Mouse (Mus musculus) kidney, embryonic 15.5 days (tissue): ENCODE data around the gene Trpm4. TPM values are rescaled to one million over a fixed set of nuclear protein-coding genes. Genes with fewer than 3 reads are reported as not detected.
A peak's percentile ranks its signal among the peaks of the same experiment; 100 is the strongest.
"Not testable (repeated sequence)": the region's sequence is repeated elsewhere in the genome, so short reads cannot be mapped to it uniquely, and the experiment has no call there.

Experiments
- ATAC-seq: fragments of 200-750 bp; cut with Nextera tagmentation; replicated peaks from 2 replicates; pipeline ENCODE4 v1.8.0; 2017; ENCODE audit warnings: moderate TSS enrichment; ENCODE audit not compliant: low FRiP score
- H3K27ac ChIP-seq: fragments of 300-500 bp; sonication (generic); 2 replicates; pipeline ENCODE4 v1.5.1; 2015; ENCODE audit warnings: mild to moderate bottlenecking, inconsistent platforms
- H3K27me3 ChIP-seq: fragments of 300-500 bp; sonication (generic); 2 replicates; pipeline ENCODE4 v1.6.1; 2015; ENCODE audit warnings: inconsistent platforms
- H3K36me3 ChIP-seq: fragments of 300-500 bp; sonication (generic); 2 replicates; pipeline ENCODE4 v1.6.1; 2015; ENCODE audit warnings: inconsistent platforms
- H3K4me1 ChIP-seq: fragments of 300-500 bp; sonication (generic); 2 replicates; pipeline ENCODE4 v1.6.1; 2015; ENCODE audit warnings: inconsistent platforms
- H3K4me2 ChIP-seq: fragments of 300-500 bp; sonication (generic); 2 replicates; pipeline ENCODE4 v1.6.1; 2015; ENCODE audit warnings: moderate library complexity, mild to moderate bottlenecking, inconsistent platforms
- H3K4me3 ChIP-seq: fragments of 300-500 bp; sonication (generic); replicated peaks from 2 replicates; pipeline ENCODE4 v1.5.1; 2015; ENCODE audit warnings: mild to moderate bottlenecking, inconsistent platforms
- H3K9ac ChIP-seq: fragments of 300-500 bp; sonication (generic); 2 replicates; pipeline ENCODE4 v1.6.1; 2015; ENCODE audit warnings: mild to moderate bottlenecking, inconsistent platforms
- H3K9me3 ChIP-seq: fragments of 300-500 bp; sonication (generic); replicated peaks from 2 replicates; pipeline ENCODE4 v1.6.1; 2016; ENCODE audit warnings: inconsistent platforms
- WGBS: fragments of 180-500 bp; shearing (Covaris S2); methylation state at CpG from one replicate; pipeline ENCODE4 v1.1.7; 2015; ENCODE audit warnings: mixed read lengths; 5-methylcytosine and 5-hydroxymethylcytosine counted together
- polyA plus RNA-seq: library from polyadenylated mRNA; unstranded; fragments of >200 nt; fragmentation: Nextera tagmentation; extraction: Ambion mirVana; gene quantifications from 2 replicates; pipeline ENCODE4 v1.2.1, GENCODE M21; 2015

Trpm4 gene
- polyA plus RNA-seq, 1 experiment from 2014 or later, result 19.0 TPM

DNA sequence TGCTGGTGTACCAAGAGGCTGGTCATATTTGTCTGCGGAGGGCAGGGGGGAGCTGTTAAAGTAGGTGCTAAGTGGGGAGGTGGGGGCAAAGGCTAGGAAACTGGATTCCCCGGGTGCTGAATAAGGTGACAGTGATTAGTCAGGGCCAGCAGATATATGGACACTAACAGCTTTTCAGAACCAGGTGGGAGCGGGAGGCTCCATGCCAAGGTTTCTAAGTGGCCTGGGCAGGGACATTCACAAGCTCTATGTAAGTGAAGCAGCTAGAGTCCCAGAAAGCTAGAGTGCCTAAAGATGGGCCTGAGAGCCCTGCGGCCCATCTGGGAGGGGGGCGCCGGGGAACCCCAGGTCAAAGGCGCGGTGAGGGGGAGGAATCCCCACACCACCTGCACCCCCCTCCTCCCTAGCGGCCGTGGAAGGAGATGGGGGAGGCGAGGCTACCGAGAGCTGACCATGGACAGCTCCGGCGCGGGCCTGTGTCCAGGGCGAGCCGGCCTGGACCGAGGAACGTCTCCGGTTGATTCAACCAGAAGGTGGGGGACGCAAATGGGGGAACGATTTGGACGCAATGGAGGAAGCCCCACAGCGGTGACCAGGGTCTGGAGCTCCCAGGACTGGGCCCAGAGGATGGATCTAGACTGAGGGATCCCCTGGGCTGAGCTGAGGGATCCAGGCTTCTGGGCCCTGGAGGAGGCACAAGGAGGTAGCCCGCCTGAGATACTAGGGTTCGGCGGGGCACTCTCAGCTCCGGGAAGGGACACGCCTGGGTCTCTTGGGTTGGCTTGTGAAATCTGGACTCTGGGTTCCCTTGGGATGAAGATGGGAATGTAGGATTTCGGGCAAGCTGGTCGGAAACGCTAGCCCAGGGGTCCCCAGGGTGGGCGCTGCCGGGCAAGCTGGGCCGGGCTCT lies 32.4 kb upstream of the Trpm4 start:
- Histone ChIP-seq H3K9me3 (no peaks in the 10 kb centered on the region), H3K4me2 (peak overlapping the region; percentile 99), H3K27ac (no peak overlapping the region), H3K36me3 (no peaks in the 10 kb centered on the region), H3K9ac (peak overlapping the region; percentile 47), H3K4me3 (peak overlapping the region; percentile 62), H3K4me1 (peaks cover 55% of the 10 kb centered on the region), H3K27me3 (peaks cover 80% of the 10 kb centered on the region)
- 3% methylated on average over 35 of the region's 35 CpGs for WGBS
- no peak for ATAC-seq

DNA sequence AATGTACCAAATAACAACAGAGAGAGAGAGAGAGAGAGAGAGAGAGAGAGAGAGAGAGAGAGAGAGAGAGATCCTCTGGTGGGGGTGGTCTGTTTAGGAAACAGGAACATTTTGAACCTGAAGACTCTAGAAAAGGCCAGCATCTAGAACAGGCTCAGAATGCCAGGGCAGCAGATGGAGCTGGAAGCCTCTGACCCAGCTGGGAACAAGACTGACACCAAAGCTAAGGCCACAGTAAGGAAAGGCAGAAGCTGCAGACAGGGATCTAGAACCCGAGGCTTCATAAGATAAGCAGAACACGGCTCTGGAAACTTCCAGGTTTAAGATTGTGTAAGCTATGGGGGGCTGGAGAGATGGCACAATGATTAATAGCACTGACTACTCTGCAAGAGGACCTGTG lies 30.4 kb upstream of the Trpm4 start:
- Histone ChIP-seq H3K9me3 (no peaks in the 10 kb centered on the region), H3K27me3 (peaks cover 85% of the 10 kb centered on the region), H3K4me2 (no peak overlapping the region), H3K27ac (no peak overlapping the region), H3K4me3 (no peak overlapping the region), H3K36me3 (no peaks in the 10 kb centered on the region), H3K4me1 (peaks cover 42% of the 10 kb centered on the region), H3K9ac (no peak overlapping the region)
- 71% methylated on average over 2 of the region's 2 CpGs for WGBS
- no peak for ATAC-seq

DNA sequence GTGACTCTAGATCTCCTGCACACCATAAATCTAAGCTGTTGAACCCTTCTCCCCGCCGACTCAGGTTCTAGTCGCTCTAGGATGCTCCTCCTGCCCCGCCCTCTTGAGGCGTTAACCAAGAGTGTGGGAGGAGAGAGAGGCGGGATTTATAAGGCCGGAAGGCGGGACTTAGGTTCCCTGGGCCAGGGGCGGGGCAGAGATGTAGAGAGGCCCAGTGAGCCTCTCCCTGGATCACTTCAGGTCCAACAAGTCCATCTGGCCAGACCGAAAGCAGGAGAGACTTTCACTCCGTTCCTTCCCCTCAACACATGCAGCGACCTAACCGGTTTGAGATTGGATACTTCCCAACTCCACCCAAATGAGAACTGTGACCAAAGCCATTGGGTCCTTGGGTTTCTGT lies 29.2 kb upstream of the Trpm4 start:
- no peaks in the 10 kb centered on the region for H3K9me3 ChIP-seq
- no peak overlapping the region for H3K4me3 ChIP-seq
- WGBS, result 6% methylated on average over 13 of the region's 13 CpGs
- H3K9ac ChIP-seq, result no peak overlapping the region
- peaks cover 35% of the 10 kb centered on the region for H3K4me1 ChIP-seq
- no peak for ATAC-seq
- H3K27me3 ChIP-seq, result peaks cover 73% of the 10 kb centered on the region
- H3K27ac ChIP-seq, result no peak overlapping the region
- H3K4me2 ChIP-seq, result 0 out of 2 replicates have a peak overlapping the region, but pooled peaks have one; percentile 8
- H3K36me3 ChIP-seq, result no peaks in the 10 kb centered on the region

DNA sequence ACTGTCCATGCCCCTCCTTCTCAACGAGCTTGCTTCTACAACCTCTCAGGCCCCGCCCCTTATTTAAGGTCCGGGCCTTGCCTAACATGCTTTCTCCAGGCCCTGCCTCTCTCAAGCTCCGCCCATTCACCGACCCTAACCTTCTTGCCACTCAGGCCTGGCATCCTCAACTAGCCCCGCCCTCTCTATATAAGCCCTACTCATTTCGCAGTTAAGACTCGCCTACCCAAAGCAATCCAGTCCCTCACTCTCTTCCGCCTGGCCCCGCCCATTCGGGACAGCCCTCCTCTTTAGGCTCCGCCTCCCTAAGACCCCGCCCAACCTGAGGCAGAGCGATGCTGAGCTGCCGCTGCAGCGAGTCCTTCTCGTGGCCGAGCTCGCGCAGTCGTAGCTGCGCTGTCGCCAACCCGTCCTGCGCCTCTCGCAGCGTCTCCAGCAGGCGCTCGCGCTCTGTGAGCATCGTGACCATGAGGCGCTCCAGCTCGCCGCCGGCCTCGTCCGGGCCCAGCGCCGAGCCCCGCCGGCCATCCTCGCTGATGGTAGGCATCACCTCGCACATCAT lies 27.7 kb upstream of the Trpm4 start:
- H3K9me3 ChIP-seq, result no peaks in the 10 kb centered on the region
- no peak overlapping the region for H3K27ac ChIP-seq
- H3K36me3 ChIP-seq, result no peaks in the 10 kb centered on the region
- WGBS, result under 1% methylated on average over 43 of the region's 43 CpGs
- peak overlapping the region; percentile 63 for H3K4me2 ChIP-seq
- peaks cover 27% of the 10 kb centered on the region for H3K4me1 ChIP-seq
- H3K27me3 ChIP-seq, result peaks cover 70% of the 10 kb centered on the region
- peak overlapping the region; percentile 43 for H3K4me3 ChIP-seq
- peak; percentile 85 for ATAC-seq
- peak overlapping the region; percentile 31 for H3K9ac ChIP-seq

DNA sequence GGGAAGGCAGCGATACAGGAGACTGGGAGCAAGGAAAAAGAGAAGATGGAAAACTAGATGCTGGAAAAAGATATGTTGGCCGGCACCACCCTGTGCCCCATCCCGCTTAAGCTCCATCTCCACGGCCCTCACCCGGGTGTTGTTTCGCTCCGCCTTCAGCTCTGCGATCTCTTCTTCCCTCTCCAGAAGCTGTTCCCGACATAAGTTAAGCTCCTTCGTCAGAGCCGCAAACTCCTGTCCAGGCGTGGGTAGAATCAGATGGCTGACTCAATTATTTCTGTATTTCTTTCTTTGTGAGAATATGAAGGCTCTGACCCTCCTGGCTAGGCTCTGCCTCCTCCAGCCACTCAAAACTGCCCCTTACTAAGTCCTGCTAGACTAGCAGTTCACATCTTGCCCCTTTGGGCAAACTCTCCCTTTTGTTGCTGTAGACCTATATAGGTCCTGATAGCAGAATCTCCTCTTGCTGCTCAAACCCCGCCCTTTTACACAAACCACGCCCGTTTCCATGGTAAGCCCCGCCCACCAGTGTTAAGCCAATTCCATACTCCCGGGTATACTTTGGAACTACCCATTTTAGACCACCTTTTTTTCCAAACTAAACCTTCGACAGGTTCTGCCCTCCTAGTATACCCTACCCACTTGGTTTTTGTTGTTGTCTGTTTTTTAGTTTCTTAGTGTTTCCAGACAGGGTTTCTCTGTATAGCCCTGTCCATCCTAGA lies 27.0 kb upstream of the Trpm4 start:
- ATAC-seq, result peak; percentile 9; the same call in 1 of the 2 replicates
- H3K27me3 ChIP-seq, result peaks cover 62% of the 10 kb centered on the region
- 47% methylated on average over 18 of the region's 18 CpGs for WGBS
- no peak overlapping the region for H3K9ac ChIP-seq
- H3K27ac ChIP-seq, result no peak overlapping the region
- no peaks in the 10 kb centered on the region for H3K36me3 ChIP-seq
- H3K4me3 ChIP-seq, result peak overlapping the region; percentile 43
- H3K4me1 ChIP-seq, result peaks cover 27% of the 10 kb centered on the region
- H3K4me2 ChIP-seq, result peak overlapping the region; percentile 63
- no peaks in the 10 kb centered on the region for H3K9me3 ChIP-seq

DNA sequence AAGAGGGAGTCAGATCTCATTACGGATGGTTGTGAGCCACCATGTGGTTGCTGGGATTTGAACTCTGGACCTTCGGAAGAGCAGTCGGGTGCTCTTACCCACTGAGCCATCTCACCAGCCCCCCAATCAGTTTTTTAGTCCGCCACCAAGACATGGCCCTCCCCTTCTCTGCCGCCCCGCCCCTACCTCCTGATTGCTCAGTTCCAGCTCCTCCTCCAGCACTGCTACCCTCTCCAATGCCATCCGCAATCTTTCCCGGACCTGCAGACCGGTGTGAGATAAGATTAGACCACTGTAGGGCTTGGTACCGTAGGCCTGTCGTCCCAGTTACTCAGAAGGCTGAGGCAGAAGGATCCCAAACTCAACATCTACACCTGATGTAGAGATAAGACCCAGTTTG lies 25.5 kb upstream of the Trpm4 start:
- not testable (repeated sequence) for H3K4me2 ChIP-seq, H3K27ac ChIP-seq, H3K4me3 ChIP-seq, H3K36me3 ChIP-seq, H3K9ac ChIP-seq, ATAC-seq, H3K9me3 ChIP-seq
- Histone ChIP-seq H3K4me1 (peaks cover 26% of the 10 kb centered on the region), H3K27me3 (peaks cover 49% of the 10 kb centered on the region)
- WGBS, result 62% methylated on average over 11 of the region's 11 CpGs

DNA sequence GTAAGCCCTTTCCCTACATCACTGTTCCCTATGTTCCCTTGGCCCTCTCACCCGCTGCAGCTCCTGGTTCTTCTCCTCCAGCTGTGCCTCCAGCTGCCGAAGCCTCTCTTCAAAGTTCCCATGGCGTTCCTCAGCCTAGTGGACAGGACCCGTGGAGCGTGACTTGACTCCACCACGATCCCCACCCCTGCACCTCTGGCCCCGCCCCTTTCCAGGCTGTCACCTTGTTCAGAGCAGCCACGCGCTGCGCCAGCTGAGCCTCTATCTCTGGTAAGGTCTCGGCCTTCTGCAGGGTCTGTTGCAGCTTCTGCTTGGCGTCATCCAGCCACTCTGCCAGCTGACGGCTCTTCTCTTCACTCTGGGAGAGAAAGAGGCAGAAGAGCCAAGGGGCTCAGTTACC lies 22.5 kb upstream of the Trpm4 start:
- H3K4me2 ChIP-seq, result peak overlapping the region; percentile 28; the same call in 1 of the 2 replicates
- 0 out of 2 replicates have a peak, but pooled peaks have one; percentile 26 for ATAC-seq
- 37% methylated on average over 13 of the region's 13 CpGs for WGBS

DNA sequence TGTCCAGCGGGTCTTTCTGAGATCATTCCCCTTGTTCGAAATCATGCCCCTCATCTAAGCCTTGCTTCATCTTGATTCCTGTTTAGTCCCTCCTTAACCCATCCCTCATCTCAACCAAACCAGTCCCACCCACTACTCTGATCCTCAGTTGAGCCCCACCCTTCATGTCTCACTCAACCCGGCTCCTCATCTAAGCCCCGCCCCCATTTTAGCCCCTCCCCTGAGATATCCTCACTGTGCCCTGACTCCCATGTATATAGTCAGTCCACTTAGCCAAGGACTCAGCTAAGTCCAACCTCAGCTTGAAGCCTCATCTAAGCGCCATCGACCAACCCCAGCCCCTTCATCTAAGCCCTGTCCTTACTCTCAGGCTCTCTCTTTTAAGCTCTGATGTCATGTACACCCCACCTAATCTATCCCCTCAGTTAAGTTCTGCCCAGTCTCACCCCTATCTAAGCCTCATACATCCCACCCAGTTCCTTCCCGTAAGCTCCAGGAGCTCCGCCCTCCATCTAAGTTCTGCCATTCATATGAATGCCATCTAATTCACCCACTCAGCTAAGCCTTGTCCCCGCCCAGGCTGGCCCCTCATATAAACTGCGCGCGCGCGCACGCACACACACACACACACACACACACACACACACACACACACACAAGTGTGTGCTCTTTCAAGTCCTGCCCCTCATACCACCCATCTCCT lies 21.9 kb upstream of the Trpm4 start:
- Histone ChIP-seq H3K9me3 (no peaks in the 10 kb centered on the region), H3K27me3 (peaks cover 13% of the 10 kb centered on the region), H3K27ac (no peak overlapping the region), H3K4me2 (peak overlapping the region; percentile 28; the same call in 1 of the 2 replicates), H3K9ac (no peak overlapping the region), H3K36me3 (no peaks in the 10 kb centered on the region), H3K4me1 (peaks cover 8% of the 10 kb centered on the region), H3K4me3 (no peak overlapping the region)
- 76% methylated on average over 15 of the region's 15 CpGs for WGBS
- ATAC-seq, result no peak

More for the DNA sequence above, 22.5 kb upstream of the Trpm4 start:
- no peak overlapping the region for H3K4me3 ChIP-seq
- no peaks in the 10 kb centered on the region for H3K9me3 ChIP-seq
- H3K27me3 ChIP-seq, result peaks cover 19% of the 10 kb centered on the region
- H3K9ac ChIP-seq, result no peak overlapping the region
- peaks cover 10% of the 10 kb centered on the region for H3K4me1 ChIP-seq
- H3K36me3 ChIP-seq, result no peaks in the 10 kb centered on the region
- H3K27ac ChIP-seq, result no peak overlapping the region

DNA sequence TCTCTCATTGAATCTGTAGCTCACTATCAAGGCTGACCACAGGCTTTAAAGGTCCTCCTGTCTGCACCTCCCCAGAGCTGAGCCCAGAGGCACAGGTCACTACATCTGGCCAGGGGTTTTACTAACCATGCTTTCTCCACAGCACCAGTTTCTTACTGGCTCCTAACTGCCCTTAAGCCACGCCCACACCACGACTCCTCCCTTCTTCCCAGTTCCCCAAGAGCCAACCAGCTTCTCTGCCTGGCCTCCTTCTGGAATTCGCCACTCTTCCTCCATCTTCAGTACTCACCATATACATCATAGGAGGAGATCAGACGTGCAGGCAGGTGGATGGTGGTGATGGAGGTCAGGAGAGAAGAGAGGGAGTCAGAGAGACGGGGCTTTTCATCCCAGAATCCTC lies 19.5 kb upstream of the Trpm4 start:
- 25% methylated on average over 5 of the region's 5 CpGs for WGBS
- Histone ChIP-seq H3K4me2 (no peak overlapping the region), H3K9ac (no peak overlapping the region), H3K27me3 (no peaks in the 10 kb centered on the region), H3K4me1 (peaks cover 8% of the 10 kb centered on the region), H3K4me3 (no peak overlapping the region), H3K36me3 (no peaks in the 10 kb centered on the region), H3K9me3 (no peaks in the 10 kb centered on the region), H3K27ac (no peak overlapping the region)
- no peak for ATAC-seq

DNA sequence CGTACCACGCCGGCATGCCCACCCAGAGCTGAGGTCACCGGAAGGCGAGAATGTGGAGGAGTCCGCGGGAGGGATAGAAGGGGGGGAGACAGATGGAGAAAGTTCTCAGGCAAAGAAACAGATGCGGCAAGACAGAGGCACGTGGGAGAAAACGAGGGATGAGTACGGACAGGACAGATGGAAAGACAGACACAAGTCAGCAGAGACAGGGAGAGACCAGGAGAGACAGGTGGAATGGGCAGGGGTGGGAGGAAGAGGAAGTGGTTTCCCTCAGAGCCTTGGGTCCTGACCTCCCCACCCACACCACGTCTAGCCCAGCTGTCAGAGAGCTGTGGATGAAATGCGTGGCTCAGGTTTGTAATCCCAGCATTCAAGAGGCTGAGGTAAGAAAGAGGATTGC lies 13.3 kb upstream of the Trpm4 start:
- Histone ChIP-seq H3K9ac (no peak overlapping the region), H3K4me3 (no peak overlapping the region), H3K4me1 (no peaks in the 10 kb centered on the region), H3K36me3 (no peaks in the 10 kb centered on the region), H3K9me3 (no peaks in the 10 kb centered on the region), H3K4me2 (no peak overlapping the region), H3K27ac (no peak overlapping the region), H3K27me3 (0 out of 2 replicates have a peak, but pooled peaks cover 3% of the 10 kb centered on the region)
- no peak for ATAC-seq
- 68% methylated on average over 13 of the region's 13 CpGs for WGBS

DNA sequence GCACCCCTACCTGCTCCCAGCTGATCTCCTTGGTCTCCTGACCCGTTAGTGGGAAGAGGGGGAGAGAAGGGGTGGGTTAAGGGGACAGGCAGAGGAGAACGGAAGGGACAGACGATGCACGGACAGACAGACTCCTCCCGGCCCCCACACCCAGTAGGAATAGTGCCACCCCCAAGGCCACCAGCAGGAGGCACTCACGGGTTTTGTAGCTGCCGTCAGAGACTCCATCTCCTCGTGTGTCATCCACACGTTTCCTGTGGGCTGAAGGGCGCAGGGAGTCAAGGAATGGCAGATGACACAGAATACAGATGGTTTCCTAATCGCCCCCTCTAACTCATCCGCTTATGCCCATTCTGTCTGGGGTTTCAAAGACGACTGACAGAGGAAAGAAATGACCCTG lies 10.0 kb upstream of the Trpm4 start:
- H3K9me3 ChIP-seq, result no peaks in the 10 kb centered on the region
- no peak overlapping the region for H3K4me2 ChIP-seq
- peaks cover 30% of the 10 kb centered on the region for H3K4me1 ChIP-seq
- H3K27me3 ChIP-seq, result 0 out of 2 replicates have a peak, but pooled peaks cover 3% of the 10 kb centered on the region
- ATAC-seq, result no peak
- no peaks in the 10 kb centered on the region for H3K36me3 ChIP-seq
- WGBS, result 23% methylated on average over 13 of the region's 13 CpGs
- H3K9ac ChIP-seq, result no peak overlapping the region
- H3K4me3 ChIP-seq, result no peak overlapping the region
- no peak overlapping the region for H3K27ac ChIP-seq
